Mouse (Mus musculus): Measurements from ENCODE around the gene Slc36a2. TPM values are rescaled to one million over a fixed set of nuclear protein-coding genes. Genes with fewer than 3 reads are reported as not detected.

Slc36a2 gene
- polyA plus RNA-seq, 1 experiment from 2014 or later: 6.9 TPM

GRCm38 (mm10) chr11:55110566-55111169, 74.2 kb downstream of the Slc36a2 start:
- H3K4me2 ChIP-seq: no peak overlapping the region
- peaks cover 2% of the 10 kb centered on the region; the same call in 1 of the 2 replicates for H3K36me3 ChIP-seq
- WGBS (ENCODE audit: insufficient replicate concordance): 61% methylated on average over 7 of the region's 7 CpGs

GRCm38 (mm10) chr11:55109521-55110300, 75.2 kb downstream of the Slc36a2 start:
- Histone ChIP-seq H3K9ac (no peak overlapping the region), H3K4me2 (no peak overlapping the region), H3K4me1 (peaks cover 15% of the 10 kb centered on the region), H3K27me3 (replicated peaks) (no peaks in the 10 kb centered on the region), H3K36me3 (peaks cover 2% of the 10 kb centered on the region; the same call in 1 of the 2 replicates), H3K4me3 (no peak overlapping the region), H3K9me3 (replicated peaks) (no peaks in the 10 kb centered on the region), H3K27ac (no peak overlapping the region)
- no peak for ATAC-seq
- WGBS (ENCODE audit: insufficient replicate concordance): 77% methylated on average over 7 of the region's 7 CpGs

More at GRCm38 (mm10) chr11:55110566-55111169, 74.2 kb downstream of the Slc36a2 start:
- H3K27ac ChIP-seq: no peak overlapping the region
- no peak overlapping the region for H3K9ac ChIP-seq
- H3K4me1 ChIP-seq: peaks cover 15% of the 10 kb centered on the region
- no peak overlapping the region for H3K4me3 ChIP-seq
- no peak for ATAC-seq
- H3K9me3 ChIP-seq (replicated peaks): no peaks in the 10 kb centered on the region
- no peaks in the 10 kb centered on the region for H3K27me3 ChIP-seq (replicated peaks)

Other genes starting within 250 kb of the Slc36a2 start
- 7.4 and 7.6 TPM in 2 replicates for gene Tnip1, start 222.2 kb downstream of the Slc36a2 start, polyA plus RNA-seq (2016; fragmentation: Nextera tagmentation; extraction: Ambion mirVana)
- gene Anxa6, start 151.6 kb downstream of the Slc36a2 start, polyA plus RNA-seq (2016; fragmentation: Nextera tagmentation; extraction: Ambion mirVana): 52.9 and 54.7 TPM in 2 replicates
- gene Ccdc69, start 106.9 kb downstream of the Slc36a2 start, polyA plus RNA-seq (2016; fragmentation: Nextera tagmentation; extraction: Ambion mirVana): 1.0 and 1.2 TPM in 2 replicates
- 10.7 and 11.4 TPM in 2 replicates for gene Gm2a, start 87.0 kb downstream of the Slc36a2 start, polyA plus RNA-seq (2016; fragmentation: Nextera tagmentation; extraction: Ambion mirVana)
- gene Slc36a3, start 33.4 kb downstream of the Slc36a2 start, polyA plus RNA-seq (2016; fragmentation: Nextera tagmentation; extraction: Ambion mirVana): not detected in 2 replicates
- gene Slc36a1, start 19.3 kb upstream of the Slc36a2 start, polyA plus RNA-seq (2016; fragmentation: Nextera tagmentation; extraction: Ambion mirVana): 1.5 and 1.6 TPM in 2 replicates
- gene Fat2, start 151.5 kb upstream of the Slc36a2 start, polyA plus RNA-seq (2016; fragmentation: Nextera tagmentation; extraction: Ambion mirVana): not detected in 2 replicates
- gene Sparc, start 238.1 kb upstream of the Slc36a2 start, polyA plus RNA-seq (2016; fragmentation: Nextera tagmentation; extraction: Ambion mirVana): 167 and 173 TPM in 2 replicates

All from liver, embryonic 12.5 days (tissue).